Mouse (Mus musculus): ENCODE data around the gene Cd8b1.

GRCm38 (mm10) chr6:71302097-71302731 is 20.4 kb upstream of the Cd8b1 start:
- no peak for TF ChIP-seq CTCF (IDR thresholded peaks at IDR 0.05; ENCODE audit: low read depth, low read length)
- TF ChIP-seq POLR2A (IDR thresholded peaks at IDR 0.05; ENCODE audit: extremely low read depth, insufficient read depth, low read length), result no peak

Data from liver, adult 2 months (tissue).